Mouse (Mus musculus): Measurements from ENCODE around the gene Nisch.

GRCm38 (mm10) chr14:31252091-31252490, 35.3 kb upstream of the Nisch start:
- TF ChIP-seq POLR2A (IDR thresholded peaks at IDR 0.05; ENCODE audit: extremely low read depth, insufficient read depth, low read length) (no peak), CTCF (IDR thresholded peaks at IDR 0.05; ENCODE audit: low read depth, low read length) (no peak)

All from liver, adult 2 months (tissue).